Mouse (Mus musculus) embryonic facial prominence, embryonic 15.5 days (tissue): ENCODE results near the gene Dctn1. TPM values are rescaled to one million over a fixed set of nuclear protein-coding genes. Genes with fewer than 3 reads are reported as not detected.
A peak's percentile ranks its signal among the peaks of the same experiment; 100 is the strongest.

ENCODE experiments used
- ATAC-seq: fragments of 200-750 bp; cut with Nextera tagmentation; 2 replicates; pipeline ENCODE4 v1.8.0; 2017; ENCODE audit warnings: low read depth, moderate TSS enrichment; ENCODE audit not compliant: insufficient number of reproducible peaks, low FRiP score, low TSS enrichment
- H3K27ac ChIP-seq: fragments of 300-500 bp; sonication (generic); replicated peaks from 2 replicates; pipeline ENCODE4 v1.5.1; 2015; ENCODE audit warnings: mild to moderate bottlenecking, inconsistent platforms
- H3K27me3 ChIP-seq: fragments of 300-500 bp; sonication (generic); 2 replicates; pipeline ENCODE4 v1.6.1; 2015; ENCODE audit warnings: inconsistent platforms
- H3K36me3 ChIP-seq: fragments of 300-500 bp; sonication (generic); 2 replicates; pipeline ENCODE4 v1.6.1; 2015; ENCODE audit warnings: mild to moderate bottlenecking, inconsistent platforms
- H3K4me1 ChIP-seq: fragments of 300-500 bp; sonication (generic); 2 replicates; pipeline ENCODE4 v1.6.1; 2015; ENCODE audit warnings: inconsistent platforms
- H3K4me2 ChIP-seq: fragments of 300-500 bp; sonication (generic); replicated peaks from 2 replicates; pipeline ENCODE4 v1.6.1; 2015; ENCODE audit warnings: mild to moderate bottlenecking, inconsistent platforms
- H3K4me3 ChIP-seq: fragments of 300-500 bp; sonication (generic); replicated peaks from 2 replicates; pipeline ENCODE4 v1.5.1; 2015; ENCODE audit warnings: mild to moderate bottlenecking, inconsistent platforms
- H3K9ac ChIP-seq: fragments of 300-500 bp; sonication (generic); 2 replicates; pipeline ENCODE4 v1.6.1; 2015; ENCODE audit warnings: inconsistent platforms
- H3K9me3 ChIP-seq: fragments of 300-500 bp; sonication (generic); replicated peaks from 2 replicates; pipeline ENCODE4 v1.6.1; 2016; ENCODE audit warnings: inconsistent platforms
- WGBS: fragments of 180-500 bp; shearing (Covaris S2); methylation state at CpG from one replicate; pipeline ENCODE4 v1.1.7; 2015; 5-methylcytosine and 5-hydroxymethylcytosine counted together
- polyA plus RNA-seq: library from polyadenylated mRNA; unstranded; fragments of >200 nt; fragmentation: Nextera tagmentation; extraction: Ambion mirVana; gene quantifications from 2 replicates; pipeline ENCODE4 v1.2.1, GENCODE M21; 2015

Dctn1 gene
- polyA plus RNA-seq, 1 experiment from 2014 or later: 103 TPM

GRCm38 (mm10) chr6:83124851-83125312 is 40.8 kb upstream of the Dctn1 start:
- no peaks in the 10 kb centered on the region for H3K27me3 ChIP-seq
- peak overlapping the region; percentile 90 for H3K4me2 ChIP-seq
- H3K4me1 ChIP-seq: peaks cover 35% of the 10 kb centered on the region
- H3K9ac ChIP-seq: peak overlapping the region; percentile 64
- ATAC-seq: no peak
- under 1% methylated on average over 30 of the region's 30 CpGs for WGBS
- H3K36me3 ChIP-seq: no peaks in the 10 kb centered on the region
- peak overlapping the region; percentile 85 for H3K27ac ChIP-seq
- H3K4me3 ChIP-seq: peak overlapping the region; percentile 84
- no peaks in the 10 kb centered on the region for H3K9me3 ChIP-seq

DNA sequence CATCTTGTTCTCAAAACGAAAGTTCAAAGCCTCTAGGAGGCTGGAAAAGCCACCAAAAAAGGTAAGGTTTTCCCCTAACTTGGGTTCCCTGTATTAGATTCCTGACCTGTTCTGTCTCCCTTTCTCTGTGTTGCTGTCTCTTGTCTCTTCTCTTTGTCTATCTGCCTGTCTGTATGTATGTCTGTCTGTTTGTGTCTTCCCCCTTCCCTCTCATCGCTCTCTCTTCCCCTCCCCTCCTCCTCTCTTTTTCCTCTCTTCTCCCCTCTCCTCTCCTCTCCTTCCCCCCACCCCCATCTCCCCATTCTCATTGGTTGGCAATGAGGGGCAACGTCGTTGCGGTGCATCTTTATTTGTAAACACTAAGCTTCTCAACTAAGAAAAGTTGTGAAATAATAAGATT is 40.4 kb upstream of the Dctn1 start, which contains the start of gene Ino80b:
Gene Ino80b (minus strand): TSS at position 101 of the 400 bp plus-strand sequence.
- no peaks in the 10 kb centered on the region for H3K36me3 ChIP-seq
- 31% methylated on average over 5 of the region's 5 CpGs for WGBS
- H3K27ac ChIP-seq: peak within 1 kb of the TSS; percentile 85
- H3K4me2 ChIP-seq: peak within 1 kb of the TSS; percentile 90
- no peaks in the 10 kb centered on the region for H3K9me3 ChIP-seq
- peak within 1 kb of the TSS; percentile 84 for H3K4me3 ChIP-seq
- peak within 1 kb of the TSS; percentile 64 for H3K9ac ChIP-seq
- H3K27me3 ChIP-seq: no peaks in the 10 kb centered on the region
- no peak for ATAC-seq
- H3K4me1 ChIP-seq: peaks cover 30% of the 10 kb centered on the region

- no peak for ATAC-seq
- WGBS: 95% methylated on average over 5 of the region's 5 CpGs
- H3K4me3 ChIP-seq: no peak overlapping the region
- peaks cover 18% of the 10 kb centered on the region for H3K4me1 ChIP-seq
- H3K9me3 ChIP-seq: no peaks in the 10 kb centered on the region
- H3K27ac ChIP-seq: no peak overlapping the region
- no peaks in the 10 kb centered on the region for H3K27me3 ChIP-seq
- H3K4me2 ChIP-seq: no peak overlapping the region
- H3K36me3 ChIP-seq: no peaks in the 10 kb centered on the region
- H3K9ac ChIP-seq: no peak overlapping the region
These were observed 38.3 kb upstream of the Dctn1 start for GRCm38 (mm10) chr6:83127419-83127818.

GRCm38 (mm10) chr6:83131469-83132034 is 34.2 kb upstream of the Dctn1 start:
- Histone ChIP-seq H3K27me3 (no peaks in the 10 kb centered on the region), H3K9ac (no peak overlapping the region), H3K36me3 (no peaks in the 10 kb centered on the region), H3K9me3 (no peaks in the 10 kb centered on the region), H3K27ac (no peak overlapping the region), H3K4me1 (peaks cover 18% of the 10 kb centered on the region), H3K4me3 (no peak overlapping the region), H3K4me2 (no peak overlapping the region)
- ATAC-seq: no peak
- 75% methylated on average over 6 of the region's 6 CpGs for WGBS

GRCm38 (mm10) chr6:83132176-83132919 is 33.4 kb upstream of the Dctn1 start:
- no peaks in the 10 kb centered on the region for H3K9me3 ChIP-seq
- 84% methylated on average over 9 of the region's 9 CpGs for WGBS
- no peak for ATAC-seq
- no peak overlapping the region for H3K4me2 ChIP-seq
- H3K4me1 ChIP-seq: peaks cover 22% of the 10 kb centered on the region
- H3K27ac ChIP-seq: no peak overlapping the region
- H3K27me3 ChIP-seq: no peaks in the 10 kb centered on the region
- H3K9ac ChIP-seq: no peak overlapping the region
- no peaks in the 10 kb centered on the region for H3K36me3 ChIP-seq
- H3K4me3 ChIP-seq: no peak overlapping the region

GRCm38 (mm10) chr6:83134226-83134625 is 31.5 kb upstream of the Dctn1 start:
- Histone ChIP-seq H3K9me3 (no peaks in the 10 kb centered on the region), H3K36me3 (no peaks in the 10 kb centered on the region), H3K4me3 (no peak overlapping the region), H3K4me2 (no peak overlapping the region), H3K4me1 (peaks cover 38% of the 10 kb centered on the region), H3K27me3 (no peaks in the 10 kb centered on the region), H3K9ac (no peak overlapping the region), H3K27ac (no peak overlapping the region)
- 68% methylated on average over 3 of the region's 3 CpGs for WGBS
- ATAC-seq: no peak

DNA sequence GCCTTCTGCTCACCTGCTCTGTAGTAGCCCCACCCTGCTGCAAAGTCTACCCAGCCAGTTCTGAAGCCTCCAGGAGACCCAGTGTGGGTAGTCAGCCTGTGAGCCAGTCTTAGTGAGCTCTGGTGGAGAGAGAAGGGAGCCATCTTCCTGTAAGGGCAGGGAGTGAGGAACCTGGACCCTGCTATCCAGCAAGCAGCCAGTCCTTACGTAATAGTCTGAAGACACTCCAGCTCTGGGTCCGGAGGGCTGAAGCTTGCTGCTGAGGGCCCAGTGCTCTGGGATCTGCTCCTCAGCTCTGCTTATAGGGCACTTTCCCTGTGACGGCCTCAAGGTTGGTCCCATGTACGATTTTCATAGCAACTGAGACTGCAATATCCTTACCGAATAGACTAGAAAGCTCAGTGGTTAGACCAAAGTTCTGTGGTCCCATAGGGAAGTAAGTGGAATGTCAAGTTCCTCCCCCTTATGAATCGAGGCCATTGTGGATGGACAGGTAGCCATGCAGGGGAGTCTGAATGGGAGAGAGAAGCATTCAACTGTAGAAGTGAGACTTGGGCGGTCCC is 30.7 kb upstream of the Dctn1 start, which contains the start of gene Rtkn:
Gene Rtkn (plus strand): TSS at position 513 of the 563 bp plus-strand sequence.
- Histone ChIP-seq H3K9me3 (no peaks in the 10 kb centered on the region), H3K27me3 (no peaks in the 10 kb centered on the region), H3K27ac (peak within 1 kb of the TSS; percentile 100), H3K9ac (peak within 1 kb of the TSS; percentile 62), H3K4me3 (peak within 1 kb of the TSS; percentile 52), H3K4me2 (peak within 1 kb of the TSS; percentile 72), H3K4me1 (peaks cover 46% of the 10 kb centered on the region), H3K36me3 (no peaks in the 10 kb centered on the region)
- 54% methylated on average over 7 of the region's 7 CpGs for WGBS
- ATAC-seq: no peak

DNA sequence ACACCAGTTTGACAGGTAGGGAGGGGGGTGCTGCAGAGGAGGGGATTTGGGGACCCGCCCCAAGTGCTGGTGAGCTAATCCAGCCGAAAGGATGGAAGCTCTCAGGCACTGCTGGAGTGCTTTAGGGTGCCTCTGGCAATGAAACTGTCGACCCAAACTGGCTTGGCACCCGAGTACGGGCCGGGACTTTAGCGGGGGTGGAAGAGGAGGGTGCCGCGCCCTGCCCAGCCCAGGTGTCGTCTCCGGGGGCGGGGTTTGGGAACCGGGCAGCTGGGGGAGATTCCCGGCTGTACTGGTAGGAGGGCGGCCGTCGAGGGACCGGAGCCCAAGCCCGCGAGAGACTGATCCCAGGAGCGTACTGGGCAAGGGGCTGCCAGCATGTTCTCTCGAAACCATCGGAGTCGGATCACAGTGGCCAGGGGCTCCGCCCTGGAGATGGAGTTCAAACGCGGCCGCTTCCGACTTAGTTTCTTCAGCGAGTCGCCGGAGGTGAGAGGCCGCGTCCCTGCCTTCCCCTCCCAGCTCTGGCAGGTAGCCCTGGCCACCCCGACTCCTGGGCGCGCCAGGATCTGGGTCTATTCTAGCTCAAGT is 30.1 kb upstream of the Dctn1 start:
- H3K27me3 ChIP-seq: no peaks in the 10 kb centered on the region
- no peak for ATAC-seq
- peak overlapping the region; percentile 52 for H3K4me3 ChIP-seq
- no peaks in the 10 kb centered on the region for H3K36me3 ChIP-seq
- H3K4me1 ChIP-seq: peaks cover 48% of the 10 kb centered on the region
- H3K27ac ChIP-seq: peak overlapping the region; percentile 100
- H3K9ac ChIP-seq: peak overlapping the region; percentile 62
- peak overlapping the region; percentile 72 for H3K4me2 ChIP-seq
- no peaks in the 10 kb centered on the region for H3K9me3 ChIP-seq
- WGBS: 6% methylated on average over 37 of the region's 37 CpGs

- WGBS: 10% methylated on average over 5 of the region's 5 CpGs
- H3K4me1 ChIP-seq: peaks cover 51% of the 10 kb centered on the region
- no peak for ATAC-seq
These were observed 29.3 kb upstream of the Dctn1 start for GRCm38 (mm10) chr6:83136291-83136880.

DNA sequence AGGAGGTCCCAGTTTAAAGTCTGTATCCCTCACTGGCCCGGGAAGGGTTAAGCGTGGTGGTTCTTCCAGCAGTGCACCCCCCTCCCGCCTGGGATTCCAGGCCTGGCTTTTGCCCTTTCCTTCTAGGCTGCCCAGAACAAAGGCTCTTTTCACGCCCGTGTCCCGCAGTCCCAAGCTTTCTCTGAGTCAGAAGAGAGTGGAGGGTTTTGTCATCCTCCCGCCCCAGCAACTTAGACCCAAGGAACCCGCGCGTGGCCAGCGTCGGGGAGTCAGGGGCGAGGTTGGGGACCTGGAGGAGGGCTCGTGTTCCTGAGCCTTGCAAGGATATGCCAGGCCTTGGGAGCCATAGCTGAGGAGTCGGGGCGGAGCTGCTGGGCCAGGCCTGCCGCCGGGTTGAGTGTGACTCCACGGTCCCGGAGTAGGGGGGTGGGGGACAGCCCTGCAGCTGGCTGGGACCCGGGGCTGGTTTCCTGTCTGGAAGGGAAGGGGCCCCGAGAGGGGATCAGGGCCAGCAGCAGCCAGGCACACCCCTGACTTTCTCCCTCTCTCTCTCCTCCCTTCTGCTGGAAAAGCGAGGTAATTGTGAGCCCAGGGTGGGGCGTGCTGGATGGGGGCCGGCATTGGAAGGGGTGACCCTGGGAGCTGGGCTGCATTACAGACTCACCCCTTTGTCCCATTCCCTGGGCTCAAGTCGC is 28.7 kb upstream of the Dctn1 start:
- Histone ChIP-seq H3K36me3 (no peaks in the 10 kb centered on the region), H3K27ac (peak overlapping the region; percentile 100), H3K27me3 (no peaks in the 10 kb centered on the region), H3K4me3 (peak overlapping the region; percentile 52), H3K4me1 (peaks cover 58% of the 10 kb centered on the region), H3K9ac (peak overlapping the region; percentile 62), H3K4me2 (peak overlapping the region; percentile 72), H3K9me3 (no peaks in the 10 kb centered on the region)
- WGBS: under 1% methylated on average over 26 of the region's 26 CpGs
- ATAC-seq: peak; percentile 85

More at GRCm38 (mm10) chr6:83136291-83136880, 29.3 kb upstream of the Dctn1 start:
- peak overlapping the region; percentile 100 for H3K27ac ChIP-seq
- H3K9me3 ChIP-seq: no peaks in the 10 kb centered on the region
- H3K9ac ChIP-seq: peak overlapping the region; percentile 62
- H3K4me2 ChIP-seq: peak overlapping the region; percentile 72
- H3K4me3 ChIP-seq: peak overlapping the region; percentile 52
- no peaks in the 10 kb centered on the region for H3K27me3 ChIP-seq
- H3K36me3 ChIP-seq: no peaks in the 10 kb centered on the region
